Mouse (Mus musculus): ENCODE measurements around the gene Heatr3. TPM values are rescaled to one million over a fixed set of nuclear protein-coding genes. Genes with fewer than 3 reads are reported as not detected.

Gene Heatr3
- polyA plus RNA-seq, 1 experiment from 2014 or later, result 41.8 TPM

Small RNAs within 50 kb of the gene (microRNA-seq; reads per million reads assigned to microRNA genes)
- gene Mir7071, result 2.4 reads per million, percentile 6 among the genes with 10 or more reads in this experiment

Other genes starting within 250 kb of the Heatr3 start
- 28.6 and 33.4 TPM in 2 replicates for gene Zfp423, start 178.3 kb upstream of the Heatr3 start, polyA plus RNA-seq (2015; fragmentation: Nextera tagmentation; extraction: Ambion mirVana)
- 39.0 and 42.9 TPM in 2 replicates for gene Cnep1r1, start 19.1 kb upstream of the Heatr3 start, polyA plus RNA-seq (2015; fragmentation: Nextera tagmentation; extraction: Ambion mirVana)
- gene Tent4b, start 61.4 kb downstream of the Heatr3 start, polyA plus RNA-seq (2015; fragmentation: Nextera tagmentation; extraction: Ambion mirVana), result 11.0 and 11.1 TPM in 2 replicates
- gene Adcy7, start 134.5 kb downstream of the Heatr3 start, polyA plus RNA-seq (2015; fragmentation: Nextera tagmentation; extraction: Ambion mirVana), result 5.2 TPM in 2 replicates
- 61.9 and 62.7 TPM in 2 replicates for gene Brd7, start 224.3 kb downstream of the Heatr3 start, polyA plus RNA-seq (2015; fragmentation: Nextera tagmentation; extraction: Ambion mirVana)

Measured in hindbrain, embryonic 15.5 days (tissue).